Mouse (Mus musculus): ENCODE data around the gene Psat1.

The Psat1 gene

DNA sequence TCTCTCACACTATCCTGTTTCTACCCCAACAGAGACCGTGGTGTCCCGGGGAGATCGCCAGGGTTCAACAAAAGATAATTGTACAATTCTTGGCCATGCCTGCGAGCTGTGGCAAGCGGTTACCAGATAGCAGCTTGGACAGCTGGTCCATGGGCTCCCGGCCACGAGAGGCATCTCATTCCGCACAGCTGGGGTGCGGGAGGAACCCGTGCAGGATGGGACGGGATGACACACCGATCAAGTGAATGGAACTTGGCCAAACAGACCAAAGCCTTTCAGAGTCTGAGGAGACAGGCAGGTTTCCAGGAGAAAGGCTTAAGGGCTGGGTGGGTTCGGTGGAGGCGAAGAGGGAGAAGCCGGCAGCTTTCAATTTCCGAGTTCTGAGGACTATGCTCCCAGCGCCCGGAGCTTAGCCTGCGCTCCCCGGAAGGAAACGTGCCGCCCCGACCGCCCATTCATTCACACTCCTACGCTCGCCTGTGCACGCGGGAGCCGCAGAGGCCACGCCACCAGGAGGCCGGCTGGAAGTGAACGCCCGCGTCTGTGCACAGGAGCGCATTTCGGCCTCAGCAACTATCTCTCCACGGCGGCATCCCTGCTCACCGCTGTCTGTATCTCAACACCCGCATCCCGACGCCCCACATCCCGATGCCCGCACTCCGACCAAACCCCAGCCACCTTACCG, 22.8 kb downstream of the Psat1 start:
- peak; percentile 55 for DNase-seq

DNA sequence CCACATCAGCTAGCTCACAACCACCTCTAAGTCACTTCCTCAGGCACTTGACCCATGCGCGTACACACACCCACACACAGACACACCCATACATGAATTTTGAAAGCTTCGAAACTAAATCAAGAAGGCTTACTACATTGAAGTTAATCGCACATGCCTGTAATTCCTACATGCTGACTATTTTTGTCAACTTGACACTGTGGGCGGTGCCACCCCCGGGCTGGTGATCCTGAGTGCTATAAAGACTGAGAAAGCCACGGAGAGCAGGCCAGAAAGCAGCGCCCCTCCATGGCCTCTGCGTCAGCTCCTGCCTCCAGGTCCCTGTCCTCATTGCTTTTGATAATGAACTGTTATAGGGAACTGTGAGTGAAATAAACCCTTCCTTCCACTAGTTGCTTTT, 23.7 kb downstream of the Psat1 start:
- DNase-seq, result no peak

DNA sequence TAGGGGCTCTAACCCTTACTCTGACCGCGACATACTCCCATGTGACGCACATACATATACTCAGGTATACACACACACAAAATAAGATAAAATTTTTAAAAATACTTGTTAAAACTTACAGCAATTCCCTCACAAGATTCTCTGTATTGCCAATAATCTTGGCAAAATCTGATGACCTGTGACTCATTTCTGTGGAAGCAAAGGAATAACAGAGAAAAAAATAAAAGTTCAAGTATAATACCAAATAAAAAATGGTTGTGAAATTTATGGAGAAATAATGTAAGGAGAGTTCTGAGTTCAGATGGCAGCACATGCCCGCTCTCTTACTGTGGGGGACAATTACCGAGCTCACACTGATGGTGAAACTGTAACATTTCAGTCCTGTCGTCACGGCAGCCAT, 27.8 kb downstream of the Psat1 start:
- no peak for DNase-seq

DNA sequence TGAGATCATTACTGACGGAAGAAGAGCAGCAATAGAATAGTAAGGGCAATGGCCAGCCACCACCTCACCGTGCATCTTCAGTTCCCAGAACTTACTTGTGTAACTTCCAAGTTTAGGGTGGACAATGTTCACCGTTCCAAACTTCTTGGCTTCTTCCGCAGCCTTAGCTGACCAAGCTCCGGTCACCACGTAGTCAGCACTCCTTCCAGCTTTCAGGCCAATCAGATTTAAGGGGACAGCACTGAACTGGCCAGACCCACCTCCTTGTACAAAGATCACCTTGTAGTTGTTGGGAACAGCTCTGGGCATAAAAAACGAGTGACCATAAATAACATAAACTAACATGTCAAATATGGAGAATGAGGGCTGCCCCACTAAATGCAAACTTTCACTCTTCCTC, 29.0 kb downstream of the Psat1 start:
- DNase-seq, result no peak

DNA sequence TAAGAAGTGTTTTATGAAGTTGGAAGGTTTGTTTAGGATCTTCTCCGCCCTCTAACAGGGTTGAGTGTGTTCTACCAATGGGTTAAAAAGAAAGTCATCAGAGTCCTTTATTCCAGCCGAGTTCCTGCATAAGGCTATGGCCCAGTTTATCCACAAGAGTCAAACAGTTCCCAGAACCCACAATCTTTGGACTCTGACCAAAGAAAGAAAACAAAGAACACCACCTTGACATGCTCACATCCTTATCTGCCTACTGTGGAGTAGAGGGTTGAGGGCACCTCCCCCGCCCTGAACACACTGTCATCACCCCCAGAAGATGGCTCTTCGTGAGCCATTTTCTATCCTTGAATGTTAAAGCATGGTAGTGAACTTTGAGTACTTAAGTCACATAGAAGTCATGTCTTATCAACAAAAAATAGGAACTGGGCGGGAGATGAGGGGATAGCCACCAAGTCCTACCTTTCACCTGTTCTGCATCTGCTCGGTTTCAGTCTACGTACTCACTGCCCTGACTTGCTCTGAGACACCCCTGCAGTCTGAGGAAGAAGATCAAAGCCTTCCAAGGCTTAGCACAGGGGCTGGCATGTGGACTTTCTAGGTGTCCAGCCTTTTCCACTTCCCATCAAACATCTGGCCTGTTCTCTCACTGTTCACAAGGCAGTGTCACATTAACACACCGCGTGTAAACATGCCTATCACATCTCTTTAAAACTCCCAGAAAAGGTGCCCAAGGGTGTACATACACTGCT, 33.7 kb downstream of the Psat1 start:
- no peak for DNase-seq

DNA sequence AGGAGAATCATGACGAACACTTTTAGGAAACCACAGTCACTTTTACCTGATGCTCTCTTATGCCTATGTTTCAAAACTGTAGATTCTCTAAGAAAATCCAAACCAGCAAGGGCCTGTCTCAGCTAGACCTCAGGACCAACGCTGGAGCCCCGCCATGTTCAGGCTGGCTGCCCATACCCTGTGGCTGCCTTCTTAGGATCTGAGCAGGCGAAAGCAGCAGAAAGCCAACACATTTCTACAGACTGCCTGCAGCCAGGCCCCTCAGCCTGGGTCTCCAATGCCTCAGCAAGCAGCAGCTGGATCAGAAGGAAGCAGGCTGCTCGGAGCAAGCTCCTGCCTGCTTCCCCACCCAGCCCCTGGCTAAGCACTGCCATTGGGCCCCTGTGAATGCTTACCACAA, 35.7 kb downstream of the Psat1 start:
- DNase-seq, result no peak

DNA sequence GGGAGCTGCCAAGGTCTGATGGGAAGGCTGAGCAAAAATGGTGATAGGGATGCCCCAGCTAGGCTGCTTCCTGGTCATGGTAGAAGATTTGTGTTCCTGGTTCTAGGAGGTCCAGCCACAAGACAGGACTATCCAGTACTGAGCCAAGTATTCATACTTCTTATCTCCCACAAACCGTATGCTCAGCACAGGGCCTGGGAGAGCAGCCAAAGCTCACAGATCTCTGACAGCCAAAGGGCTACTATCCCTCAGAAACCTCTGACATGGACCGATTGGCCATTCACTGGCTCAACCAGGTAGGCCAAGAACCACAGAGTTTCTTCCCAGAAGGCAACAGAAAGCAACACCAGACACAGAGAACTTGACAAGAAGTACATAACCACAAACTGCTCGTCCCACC, 36.1 kb downstream of the Psat1 start:
- no peak for DNase-seq

DNA sequence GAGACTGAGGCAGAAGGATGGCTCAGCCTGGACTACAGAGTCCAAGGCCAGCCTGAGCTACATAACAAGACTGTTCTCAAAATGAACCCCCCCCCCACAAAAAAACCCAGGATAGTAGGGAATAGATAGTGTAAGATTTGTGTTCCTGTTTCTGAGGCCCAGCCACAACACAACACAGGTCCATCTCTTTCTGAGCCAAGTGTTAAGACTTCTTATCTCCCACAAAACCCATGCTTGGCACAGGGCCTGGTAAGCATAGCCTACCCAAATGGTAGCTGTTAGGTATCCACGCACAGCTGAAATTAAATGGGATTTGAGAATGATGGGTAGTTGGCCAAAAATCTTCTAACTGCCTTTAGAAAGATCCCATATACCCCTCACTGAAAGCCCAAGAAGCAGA, 36.6 kb downstream of the Psat1 start:
- DNase-seq, result no peak

DNA sequence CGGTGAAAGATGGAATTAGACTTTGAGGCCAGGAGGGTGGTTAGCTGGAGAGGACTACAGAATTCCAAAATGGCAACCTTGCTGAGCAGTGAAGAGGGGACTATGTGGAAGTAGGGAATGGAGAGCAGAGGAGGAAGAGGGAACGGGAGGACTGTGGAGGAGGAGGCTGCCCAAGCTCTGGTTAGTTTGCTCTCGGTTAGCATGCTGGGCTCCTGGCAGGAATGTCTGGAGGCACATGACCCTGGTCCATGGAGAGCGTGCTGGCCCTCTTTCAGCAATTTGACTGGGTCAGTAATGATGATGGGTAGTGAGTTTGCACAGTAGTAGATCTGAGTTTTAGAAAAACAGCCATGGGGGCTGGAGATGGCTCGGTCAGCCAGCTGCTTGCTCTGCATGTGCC, 39.1 kb downstream of the Psat1 start:
- no peak for DNase-seq

DNA sequence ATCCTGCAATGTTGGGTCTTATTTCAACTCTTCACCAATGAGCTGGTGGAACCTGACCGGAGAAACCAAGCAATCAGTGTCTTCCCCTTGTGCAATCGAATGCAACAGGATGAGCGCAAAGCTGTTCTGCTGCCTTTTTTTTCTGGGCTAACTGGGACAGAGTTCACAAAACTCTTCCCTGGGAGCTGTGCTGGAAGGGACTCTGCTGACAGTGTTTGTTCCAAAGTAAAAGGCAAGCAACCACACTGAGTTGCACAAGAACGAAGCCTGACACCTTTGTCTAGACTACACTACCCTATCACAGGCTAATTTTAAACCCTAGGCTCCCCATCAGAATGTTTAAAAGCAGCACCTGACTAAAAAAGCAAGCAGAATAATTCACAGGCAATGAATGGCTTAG, 42.4 kb downstream of the Psat1 start:
- no peak for DNase-seq

DNA sequence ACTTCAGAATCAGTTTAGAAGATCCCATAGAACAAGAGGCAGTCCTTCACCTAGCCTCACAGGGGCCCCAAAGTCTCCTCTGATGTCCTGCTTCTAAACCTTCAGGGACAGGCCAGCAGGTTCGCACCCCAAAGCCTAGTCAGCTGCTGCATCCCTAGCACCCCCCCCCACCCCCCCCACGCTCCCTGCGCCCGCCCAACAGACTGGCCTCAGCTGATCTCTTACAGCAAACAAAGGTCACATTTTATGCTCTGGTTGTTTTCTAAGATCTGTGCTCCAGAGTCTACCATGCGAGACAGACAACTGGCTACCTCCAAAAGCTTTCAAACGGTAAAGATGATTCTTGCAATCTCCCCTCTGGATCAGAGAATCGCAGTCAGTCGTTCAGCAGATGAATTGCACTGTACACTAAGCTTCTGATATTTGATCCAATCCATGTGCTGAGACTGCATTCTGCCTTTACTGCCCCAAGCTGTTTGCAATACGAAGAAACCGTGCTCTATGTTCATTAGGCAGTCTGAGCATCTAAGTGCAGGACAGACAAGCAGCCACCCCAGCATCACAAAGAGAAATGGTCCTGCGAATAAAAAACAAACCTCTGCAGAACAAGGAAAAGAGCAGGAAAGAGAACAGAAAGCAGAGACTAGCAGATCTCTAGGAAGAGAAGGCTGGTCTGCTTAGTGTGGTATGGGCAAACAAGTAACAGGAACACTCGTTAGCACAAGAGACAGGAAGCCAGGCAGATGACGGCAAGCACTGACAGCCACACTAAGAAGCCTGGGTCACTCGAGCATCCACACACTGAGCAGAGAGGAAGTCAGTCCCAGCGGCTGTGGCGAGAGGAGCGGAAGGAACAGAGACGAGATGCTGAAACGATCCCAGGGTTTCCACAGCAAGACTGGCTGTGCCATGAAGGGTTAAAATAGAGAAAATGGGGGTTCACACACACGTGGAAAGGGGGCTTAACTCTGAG, 43.3 kb downstream of the Psat1 start:
- no peak for DNase-seq

DNA sequence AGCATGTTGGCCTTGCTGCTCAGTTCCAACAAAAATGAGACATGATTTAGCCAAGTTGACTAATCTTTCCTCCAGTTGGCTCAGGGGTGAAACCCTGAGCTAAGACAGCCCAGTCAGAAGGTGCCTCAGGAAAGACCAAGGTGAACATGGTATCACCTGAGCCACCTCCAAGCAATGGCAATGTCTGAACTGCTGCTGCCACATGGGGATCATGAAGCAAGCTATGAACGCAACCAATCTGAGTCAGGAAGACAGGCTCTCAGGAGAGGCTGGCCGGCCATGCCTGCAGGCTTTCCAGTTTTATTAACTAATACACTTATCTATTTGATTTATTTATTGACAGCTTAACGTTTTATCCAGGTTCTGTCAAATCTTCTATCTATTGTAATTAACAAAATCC, 51.5 kb downstream of the Psat1 start:
- DNase-seq, result no peak

DNA sequence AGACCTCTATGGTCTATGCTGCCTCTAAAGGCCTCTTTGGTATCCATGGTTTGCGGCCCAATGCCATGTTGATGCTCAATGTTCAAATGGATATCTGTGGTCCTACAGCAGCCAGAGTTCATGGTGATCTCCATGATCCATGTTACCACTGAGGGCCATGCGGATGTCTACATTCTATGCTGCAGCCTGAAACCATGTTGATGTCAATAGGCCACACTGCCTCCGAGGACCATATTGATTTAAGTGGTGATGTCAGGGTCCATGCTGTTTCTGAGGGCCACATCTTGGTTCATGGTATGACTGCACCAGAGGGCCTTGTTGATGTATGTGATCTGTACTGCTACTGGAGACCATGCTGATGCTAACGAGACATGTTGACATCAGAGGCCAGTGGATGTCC, 55.0 kb downstream of the Psat1 start:
- no peak for DNase-seq

DNA sequence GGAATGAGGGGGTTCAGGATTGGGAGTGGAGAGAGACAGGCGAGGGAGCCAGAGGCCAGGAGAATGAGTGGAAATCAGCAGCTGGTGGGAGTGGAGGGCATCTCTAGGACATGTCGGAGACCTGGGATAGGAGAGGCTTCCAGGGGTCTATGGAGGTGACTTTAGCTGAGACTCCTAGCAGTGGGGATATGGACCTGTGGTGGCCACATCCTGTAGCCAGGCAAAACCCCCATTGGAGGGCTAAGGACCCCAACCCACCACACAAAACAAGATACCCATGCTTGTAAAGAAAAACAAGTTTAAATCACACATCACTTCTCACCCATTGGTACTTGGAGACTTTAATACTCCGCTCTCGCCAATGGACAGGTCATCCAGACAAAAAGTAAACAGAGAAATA, 58.7 kb downstream of the Psat1 start:
- DNase-seq, result no peak

DNA sequence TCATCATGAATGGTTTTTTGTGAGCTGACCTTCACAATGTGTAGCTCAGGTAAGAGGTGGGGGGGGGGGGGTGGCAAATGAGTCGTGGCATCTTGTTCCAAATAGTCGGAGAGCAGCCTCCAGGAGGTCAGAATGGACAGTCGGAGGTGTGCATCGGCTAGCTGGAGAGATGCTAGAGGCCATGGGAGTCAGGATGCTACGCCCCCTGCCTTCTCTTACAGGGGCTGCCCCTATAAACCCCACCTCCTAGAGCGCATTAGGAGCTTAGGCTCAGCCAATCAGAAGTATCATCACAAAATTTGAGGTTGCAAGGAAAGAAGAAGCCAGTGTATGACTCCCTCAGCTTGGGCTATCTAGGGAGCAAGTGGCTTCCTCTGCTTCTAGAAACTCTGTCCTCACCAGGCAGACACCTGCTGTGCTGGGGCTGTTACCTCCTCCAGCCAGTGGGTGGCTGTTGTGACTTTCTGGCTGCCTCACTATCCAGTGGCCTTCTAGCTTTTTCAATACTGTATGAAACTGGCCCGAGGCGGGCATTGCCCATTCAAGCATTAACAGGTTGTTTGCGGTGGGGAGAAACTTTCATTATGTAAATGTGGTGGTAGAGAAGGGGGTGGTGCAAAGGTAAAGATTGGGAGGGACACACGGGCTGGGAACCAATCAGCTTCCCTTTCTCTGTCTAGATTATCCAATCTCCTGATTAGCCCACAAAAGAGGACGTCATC, 64.3 kb downstream of the Psat1 start:
- DNase-seq, result no peak

DNA sequence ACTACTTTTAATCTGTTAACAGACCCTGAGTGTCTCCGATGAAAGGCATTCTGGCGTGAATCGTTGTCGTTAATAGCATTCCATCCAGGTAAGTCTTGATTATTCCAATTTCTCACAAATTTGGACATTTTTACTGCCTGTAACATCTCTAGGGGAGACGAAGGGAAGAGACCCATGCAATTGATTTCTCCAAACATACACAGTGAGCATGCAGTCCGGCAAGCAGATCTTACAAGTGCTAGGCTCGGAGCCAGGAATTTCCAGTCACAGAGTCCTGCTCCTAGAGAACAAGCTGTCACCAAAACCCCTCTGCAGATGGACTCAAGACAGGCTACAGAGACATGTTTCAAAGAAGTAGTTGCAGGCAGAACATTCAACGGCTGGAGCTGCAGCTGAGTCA, 66.4 kb downstream of the Psat1 start:
- DNase-seq, result no peak

DNA sequence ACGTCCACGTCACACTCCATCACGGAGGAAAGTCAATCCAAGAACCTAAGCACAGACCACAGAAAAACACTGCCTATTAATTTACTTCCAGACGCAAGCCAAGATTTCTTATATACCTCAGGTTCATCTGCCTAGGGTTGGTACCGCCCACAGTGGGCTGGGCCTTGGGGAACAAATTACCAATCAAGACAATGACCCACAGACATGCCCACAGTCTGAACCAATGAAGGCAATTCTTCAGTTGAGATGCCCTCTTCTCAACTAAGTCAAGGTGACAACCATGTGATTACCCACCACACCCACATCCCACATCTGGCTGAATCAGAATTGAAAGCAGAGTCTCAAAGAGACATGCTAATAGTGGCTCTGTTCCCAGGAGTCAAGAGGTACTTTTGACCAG, 67.9 kb downstream of the Psat1 start:
- DNase-seq, result no peak

DNA sequence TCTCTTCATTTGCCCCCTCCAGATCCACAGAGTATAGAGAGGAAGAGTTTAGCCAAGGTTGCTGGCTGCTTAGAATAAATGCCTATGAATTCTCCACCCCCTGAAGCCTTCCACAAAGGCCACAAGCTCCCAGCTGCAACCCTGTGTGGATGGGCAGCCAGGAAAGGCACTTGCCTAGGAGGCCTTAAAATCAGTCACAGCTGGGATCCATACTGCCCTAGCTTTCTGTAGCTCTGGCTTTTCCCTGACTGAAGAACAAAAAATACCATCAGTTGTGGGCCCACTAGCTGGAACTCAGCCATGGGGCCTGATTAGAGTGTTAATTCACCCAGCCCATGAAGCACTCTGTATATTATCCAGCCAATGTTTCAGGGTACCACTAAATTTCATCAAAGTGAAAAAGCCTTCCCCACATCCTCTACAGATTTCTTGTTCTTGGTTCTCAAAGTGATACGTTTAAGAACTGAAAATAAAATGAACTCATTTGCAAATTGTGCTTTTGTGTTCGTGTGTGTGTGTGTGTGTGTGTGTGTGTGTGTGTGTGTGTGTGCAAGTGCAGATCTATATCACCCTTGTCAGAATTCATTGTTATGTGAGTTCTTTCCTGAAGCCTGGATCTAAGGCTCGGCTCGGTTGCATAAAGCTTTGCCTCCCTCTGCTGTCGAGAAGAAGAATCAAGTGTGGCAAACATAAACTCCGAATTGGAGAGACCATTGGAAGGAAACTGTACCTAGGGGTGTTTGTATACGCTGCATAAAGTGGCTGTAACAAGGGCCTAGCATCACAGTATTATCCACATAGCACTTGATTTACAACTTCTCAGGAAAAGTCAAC, 78.1 kb downstream of the Psat1 start:
- DNase-seq, result peak; percentile 13

DNA sequence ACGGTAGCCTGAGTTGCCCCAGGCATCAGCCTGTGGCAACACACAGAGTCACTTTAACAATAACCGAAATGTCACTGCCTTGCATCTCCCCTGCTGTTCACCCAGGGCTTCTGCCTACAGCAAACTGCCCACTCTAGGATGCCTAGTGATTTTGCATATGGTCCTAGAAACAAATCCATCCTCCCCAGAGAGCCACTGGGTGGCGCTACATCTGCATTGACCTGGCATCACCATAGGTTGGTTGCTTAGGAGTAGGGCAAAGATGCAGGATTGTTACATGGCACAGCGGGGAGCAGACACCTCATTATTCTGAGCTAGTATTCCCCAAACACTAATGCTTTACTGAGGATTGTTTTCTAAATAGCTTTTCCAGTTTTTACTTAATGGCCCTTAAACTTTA, 80.3 kb downstream of the Psat1 start:
- no peak for DNase-seq

DNA sequence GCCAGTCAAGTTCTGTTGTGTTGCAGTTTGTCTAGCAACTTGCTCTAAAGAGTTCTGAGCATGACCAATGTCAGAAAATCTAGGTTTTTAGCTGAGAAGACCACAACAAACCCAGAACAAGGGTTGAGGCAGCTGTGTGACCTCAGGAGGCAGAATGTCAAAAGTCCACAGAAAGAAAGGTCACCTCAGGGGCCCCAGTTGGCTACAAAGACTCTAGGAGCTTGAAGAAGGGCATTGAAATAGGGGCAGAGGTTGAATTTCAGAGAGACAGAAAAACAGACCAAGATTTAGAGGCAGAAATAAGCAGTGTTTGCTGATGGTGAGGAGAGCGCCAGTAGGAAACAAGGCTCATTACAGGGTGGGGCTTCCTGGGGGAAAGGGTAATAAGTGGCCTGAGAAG, 81.0 kb downstream of the Psat1 start:
- DNase-seq, result no peak

DNA sequence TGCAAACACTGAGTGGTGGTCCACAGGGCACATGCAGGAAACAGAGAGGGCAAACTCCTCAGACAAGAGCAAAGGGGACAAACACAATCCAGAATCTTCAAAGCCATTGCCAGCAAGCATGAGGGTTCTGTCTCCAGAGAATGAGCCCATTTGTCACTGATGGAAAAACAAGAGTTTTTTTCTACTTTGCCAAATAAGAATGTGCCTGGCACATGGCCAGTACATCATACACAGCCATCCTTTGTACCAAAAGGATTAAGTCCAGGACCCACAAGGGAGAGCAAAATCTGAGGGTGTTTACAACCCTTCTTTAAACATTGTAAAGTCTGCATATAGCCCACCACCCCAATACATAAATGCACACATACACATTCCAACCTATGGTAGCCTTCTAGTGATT, 81.7 kb downstream of the Psat1 start:
- no peak for DNase-seq

DNA sequence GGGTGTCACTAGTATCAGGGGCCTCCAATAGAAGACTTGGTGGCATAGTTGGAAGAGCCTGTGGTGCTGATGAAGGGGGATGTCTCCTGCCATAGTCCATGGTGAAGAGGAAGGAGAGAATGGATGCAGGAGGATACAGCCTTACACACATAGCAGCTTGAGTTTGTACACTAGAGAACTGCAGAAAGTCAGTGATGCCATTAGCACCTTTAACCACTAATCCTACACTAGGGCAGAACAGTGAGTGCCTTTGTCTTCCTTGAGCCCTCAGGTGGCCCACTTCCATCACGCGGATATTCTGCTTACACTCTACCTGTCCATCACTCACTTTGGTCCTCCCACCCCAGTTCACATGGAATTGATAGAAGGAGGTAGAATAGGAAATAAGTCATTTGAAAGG, 83.0 kb downstream of the Psat1 start:
- no peak for DNase-seq

Data from right cerebral cortex, postnatal 14 days (tissue).